Mouse (Mus musculus): ENCODE data around the gene B4galt2.

B4galt2 gene

DNA sequence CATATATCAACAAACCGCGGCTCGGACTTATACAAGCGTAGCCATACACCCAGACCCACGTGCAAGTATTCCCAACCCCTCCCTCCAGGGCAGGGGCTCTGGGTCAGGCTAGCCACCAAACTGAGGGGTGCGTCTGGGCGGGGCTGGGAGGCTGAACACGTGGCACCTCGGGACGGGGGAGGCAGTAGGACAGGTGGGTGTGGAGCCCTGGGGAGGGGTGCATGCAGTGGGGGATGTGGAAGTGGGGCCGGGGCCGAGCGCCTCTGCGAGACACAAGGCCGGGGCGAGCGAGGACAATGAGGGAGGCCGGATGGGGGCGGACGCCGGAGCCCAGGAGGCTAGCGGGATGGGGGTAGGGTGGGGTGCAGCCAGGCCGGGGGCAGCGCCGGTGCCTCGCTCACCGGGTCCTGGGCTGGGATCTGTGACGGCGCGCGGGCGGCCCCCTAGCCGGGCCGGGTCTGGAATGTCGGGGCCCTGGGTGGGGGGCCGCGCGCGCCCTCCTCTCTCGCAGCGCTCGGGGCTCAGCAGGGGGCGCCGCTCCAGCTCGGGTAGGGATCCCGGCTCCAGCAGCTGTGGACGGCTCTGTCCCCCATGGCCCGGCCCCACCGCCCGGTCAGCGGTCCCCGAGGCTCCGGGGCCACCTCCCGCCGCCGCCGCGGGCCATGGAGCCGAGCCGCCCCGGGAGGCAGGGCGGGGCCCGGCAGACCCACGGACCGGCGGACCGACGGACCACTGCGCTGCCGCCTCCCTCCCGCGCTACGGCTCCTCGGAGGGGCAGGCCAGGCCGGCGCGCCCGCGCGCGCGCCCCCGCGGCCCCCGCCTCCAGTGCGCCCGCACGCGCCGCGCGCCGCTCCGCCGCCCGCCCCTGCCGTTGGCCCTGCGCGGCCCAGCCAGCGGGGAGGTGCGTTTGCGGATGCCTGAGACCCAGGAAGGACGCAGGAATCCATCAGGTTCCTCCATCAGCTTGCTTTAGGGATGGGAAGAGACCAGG, at the start of gene B4galt2:
Gene B4galt2 (minus strand): TSS at position 787 of the 991 bp plus-strand sequence.
- DNase-seq (ENCODE audit: low spot score in 2 of 2) = no peak

DNA sequence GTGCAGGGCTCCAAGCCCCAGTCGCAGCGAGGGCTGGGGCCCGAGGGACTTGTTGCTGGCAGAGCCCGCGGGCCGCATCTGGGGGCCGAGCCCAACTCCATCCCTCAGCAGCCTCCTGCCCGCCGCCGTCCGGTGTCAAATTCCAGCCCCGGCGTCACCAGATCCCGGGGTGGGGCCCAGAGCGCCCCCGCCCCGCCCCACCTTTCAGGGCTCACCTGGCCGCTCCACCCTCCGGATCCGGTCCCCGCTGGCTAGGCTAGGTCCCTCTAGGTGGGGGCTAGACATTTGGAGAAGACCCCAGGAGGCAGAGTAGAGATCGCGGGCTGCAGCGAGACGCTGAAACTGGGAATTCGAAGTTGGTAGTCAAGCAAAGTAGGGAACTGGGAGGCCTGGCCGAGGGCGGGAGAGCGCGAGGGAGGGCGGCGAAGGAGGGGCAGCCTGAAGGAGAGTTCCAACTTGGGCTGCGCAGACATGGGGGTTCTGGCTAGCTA, 46.1 kb upstream of the B4galt2 start, which contains the start of gene Artn:
Gene Artn (minus strand): TSS at position 373 of the 491 bp plus-strand sequence.
- no peak for DNase-seq (ENCODE audit: low spot score in 2 of 2)

DNA sequence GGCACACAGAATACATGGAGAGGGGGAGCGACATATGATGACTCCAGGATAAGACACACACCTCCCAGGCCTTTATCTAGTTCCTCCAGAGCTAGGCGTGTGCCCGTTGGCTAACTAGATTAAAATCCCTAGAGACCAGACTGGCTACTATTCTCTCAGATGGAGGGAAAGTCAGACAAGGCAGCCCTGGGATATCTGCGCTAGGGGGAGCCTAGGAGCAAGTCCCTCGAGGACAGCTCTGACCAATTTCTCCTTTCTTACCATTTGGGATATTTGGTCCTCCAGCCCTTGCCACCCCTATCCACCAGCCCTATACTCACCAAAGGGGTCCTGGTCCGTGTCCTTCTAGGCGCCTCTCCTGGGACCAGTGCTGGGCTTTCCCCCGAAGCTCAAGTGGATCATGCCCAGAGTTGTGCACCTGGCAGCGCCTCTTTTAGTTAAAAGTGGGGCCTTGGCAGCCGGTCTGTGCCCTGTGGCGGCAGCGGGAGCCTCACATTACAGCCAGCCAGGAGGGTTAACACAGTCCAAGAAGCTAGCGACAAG, 45.5 kb upstream of the B4galt2 start:
- DNase-seq (ENCODE audit: low spot score in 2 of 2) = peak; percentile 42 to 67

DNA sequence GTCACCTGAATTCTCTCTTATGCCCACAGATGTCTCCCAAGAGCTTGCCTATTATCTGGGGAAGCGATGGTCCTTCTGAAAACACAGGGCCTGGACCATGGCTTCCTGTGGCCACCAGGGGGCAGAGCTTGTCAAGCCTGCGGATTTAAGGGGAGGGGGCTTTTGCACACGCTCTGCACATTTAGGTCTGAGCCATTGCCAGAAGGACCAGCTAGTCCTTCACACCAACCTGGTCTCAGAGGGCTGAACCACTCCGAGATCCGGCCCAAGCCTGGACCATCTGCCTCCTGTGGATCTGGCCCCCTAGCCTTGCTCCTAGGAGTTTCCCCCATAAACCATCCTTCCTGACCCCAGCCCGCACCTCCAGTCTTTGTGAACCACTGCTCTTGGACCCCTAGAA, 44.9 kb upstream of the B4galt2 start:
- no peak for DNase-seq (ENCODE audit: low spot score in 2 of 2)

DNA sequence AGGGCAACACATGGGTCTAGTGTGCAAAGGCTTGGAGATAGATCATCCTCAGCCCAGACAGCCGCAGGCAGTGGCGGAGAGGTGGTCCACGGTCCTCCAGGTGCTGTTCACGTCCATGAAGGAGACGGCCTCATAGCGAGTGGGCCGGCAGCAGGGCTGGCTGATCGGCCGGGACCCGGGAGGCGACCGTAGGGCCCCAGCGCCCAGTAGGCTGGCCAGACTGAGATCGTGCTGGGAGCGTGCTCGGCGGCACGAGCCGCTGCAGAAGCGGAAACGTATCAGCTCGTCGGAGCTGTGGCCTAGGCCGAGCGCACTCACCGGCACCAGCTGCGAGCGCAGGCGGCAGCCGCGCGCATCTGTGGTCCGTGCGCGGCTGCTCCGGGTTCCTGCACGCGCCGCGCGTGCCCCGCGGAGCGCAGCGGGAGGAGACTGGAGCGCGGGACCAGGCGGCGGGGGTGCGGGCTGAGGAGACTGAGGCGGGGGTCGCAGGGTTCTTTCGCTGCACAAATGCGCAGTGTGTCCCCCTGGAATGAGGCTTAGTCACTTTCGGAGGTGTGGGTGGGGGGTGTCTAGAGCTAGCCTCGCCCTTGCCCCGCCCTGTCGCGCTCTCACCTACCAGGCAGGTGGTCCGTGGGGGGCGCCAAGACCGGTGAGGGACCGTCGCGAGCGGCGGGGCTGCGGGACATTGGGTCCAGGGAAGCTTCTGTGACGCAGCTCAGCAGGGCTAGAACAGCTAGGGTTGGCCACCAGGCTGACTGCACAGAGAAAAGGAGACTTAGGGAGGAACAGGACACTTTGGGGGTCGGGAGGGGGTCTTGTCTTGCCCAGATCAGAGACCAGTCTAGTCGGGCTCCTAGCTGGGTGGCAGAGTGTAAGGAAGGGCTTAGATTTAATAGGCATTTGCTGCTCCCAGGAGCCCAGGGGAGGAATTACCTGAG, 43.5 kb upstream of the B4galt2 start:
- no peak for DNase-seq (ENCODE audit: low spot score in 2 of 2)

DNA sequence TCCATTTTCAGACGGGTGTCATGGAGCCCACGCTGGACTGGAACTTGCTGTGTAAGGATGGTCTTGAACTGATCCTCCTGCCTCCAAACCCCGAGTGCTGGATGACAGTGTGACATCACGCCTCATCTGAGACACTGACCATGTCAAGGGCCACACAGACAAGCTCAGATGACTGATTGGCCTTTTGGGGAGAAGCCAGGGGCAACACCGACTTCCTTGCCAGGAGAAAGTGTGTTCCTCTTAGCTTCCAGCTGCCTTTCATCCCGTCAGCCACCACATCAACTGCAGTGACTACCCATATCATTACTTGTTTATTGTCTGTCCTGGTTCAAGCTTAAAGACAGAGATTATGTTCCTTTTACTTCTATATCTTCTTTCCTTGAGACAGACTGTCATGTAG, 41.6 kb upstream of the B4galt2 start:
- no peak for DNase-seq (ENCODE audit: low spot score in 2 of 2)

DNA sequence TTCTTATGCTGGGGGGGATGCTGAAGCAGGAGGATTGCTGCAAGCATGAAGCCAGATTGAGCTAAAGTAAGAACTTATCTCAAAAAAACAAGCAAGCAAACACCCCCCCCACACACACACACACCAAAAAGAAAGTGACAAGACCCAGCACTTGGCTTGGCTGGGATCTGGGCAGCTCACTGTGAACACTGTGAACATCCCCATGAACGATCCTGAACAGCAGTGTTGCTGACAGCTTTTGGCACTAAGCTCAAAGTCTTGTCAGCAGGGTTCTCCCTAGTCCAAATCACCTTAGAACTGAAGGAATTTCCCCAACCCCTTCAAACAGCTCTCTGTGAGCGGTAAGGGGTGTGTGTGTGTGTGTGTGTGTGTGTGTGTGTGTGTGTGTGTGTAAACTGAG, 40.2 kb upstream of the B4galt2 start:
- no peak for DNase-seq (ENCODE audit: low spot score in 2 of 2)

DNA sequence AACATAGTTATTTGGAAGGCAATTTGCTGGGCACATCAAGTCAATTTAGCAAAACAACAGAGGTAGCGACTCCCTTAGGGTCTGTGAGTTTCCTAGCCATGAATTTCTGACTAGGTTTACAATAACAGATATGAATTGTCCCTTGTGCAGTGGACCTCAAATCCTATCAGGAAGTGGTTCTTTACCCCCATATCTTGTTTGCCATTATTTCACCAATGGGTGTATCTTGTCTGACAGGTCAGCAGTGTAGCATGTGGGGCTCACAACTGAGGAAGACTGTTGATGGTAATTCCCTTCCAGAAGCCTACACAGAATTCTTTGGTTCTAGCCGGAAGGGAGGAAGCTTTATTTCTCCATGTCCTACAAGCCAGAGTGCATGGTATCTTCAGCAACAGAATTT, 38.1 kb upstream of the B4galt2 start:
- DNase-seq (ENCODE audit: low spot score in 2 of 2) = no peak

DNA sequence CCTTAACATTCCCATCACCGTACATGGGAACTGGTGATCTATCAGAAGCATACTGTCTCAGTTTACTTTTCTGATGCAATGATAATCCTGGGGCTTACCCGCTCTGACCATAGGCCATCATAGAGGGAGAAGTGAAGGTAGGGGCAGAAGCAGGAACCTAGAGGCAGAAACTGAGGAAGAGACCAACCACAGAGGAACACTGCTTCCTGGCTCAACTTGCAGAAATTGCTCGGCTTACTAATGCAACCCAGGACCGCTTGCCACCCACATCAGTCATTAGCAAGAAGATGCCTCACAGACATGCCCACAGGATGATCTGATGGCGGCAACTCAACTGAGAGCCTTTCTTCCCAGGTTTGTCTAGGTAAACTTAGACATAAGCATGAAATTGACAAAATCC, 35.5 kb upstream of the B4galt2 start:
- DNase-seq (ENCODE audit: low spot score in 2 of 2) = no peak

DNA sequence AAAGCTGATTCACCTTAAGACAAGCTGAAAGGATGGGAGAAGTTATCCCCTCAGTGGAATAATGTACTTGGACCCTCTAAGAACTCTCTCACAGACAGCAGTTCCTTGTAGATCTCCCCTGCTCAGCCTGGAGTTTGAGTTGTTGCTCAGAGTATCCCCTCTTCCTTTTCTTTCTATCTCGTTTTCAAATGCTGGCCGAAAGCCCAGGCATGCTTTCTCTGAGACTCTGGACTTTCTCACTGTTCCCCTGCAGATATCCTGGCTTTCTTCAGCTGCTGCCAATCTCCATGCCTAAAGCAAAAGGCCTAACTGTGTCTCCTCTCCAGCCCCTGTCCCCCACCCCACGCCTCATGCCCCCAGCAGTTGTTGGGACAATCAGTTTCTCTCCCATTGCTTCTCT, 35.0 kb upstream of the B4galt2 start:
- no peak for DNase-seq (ENCODE audit: low spot score in 2 of 2)

DNA sequence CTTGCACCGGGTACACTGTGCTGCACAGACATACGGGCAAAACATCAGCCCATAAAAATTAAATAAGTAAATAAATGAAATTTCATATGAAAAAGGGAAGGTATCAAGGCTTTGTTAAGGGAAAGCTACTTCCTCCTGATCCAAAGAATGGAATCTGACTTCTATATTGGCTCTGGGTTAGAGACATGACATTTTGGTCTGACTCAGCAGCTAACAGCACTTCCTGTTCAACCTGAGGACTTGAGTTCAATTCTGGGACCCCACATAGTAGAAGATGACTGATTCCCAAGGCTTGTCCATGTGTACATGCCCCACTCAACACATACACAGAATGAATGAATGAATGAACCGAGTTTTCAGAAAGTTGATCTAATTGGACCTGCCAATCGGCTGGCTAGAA, 34.6 kb upstream of the B4galt2 start:
- DNase-seq (ENCODE audit: low spot score in 2 of 2) = no peak

DNA sequence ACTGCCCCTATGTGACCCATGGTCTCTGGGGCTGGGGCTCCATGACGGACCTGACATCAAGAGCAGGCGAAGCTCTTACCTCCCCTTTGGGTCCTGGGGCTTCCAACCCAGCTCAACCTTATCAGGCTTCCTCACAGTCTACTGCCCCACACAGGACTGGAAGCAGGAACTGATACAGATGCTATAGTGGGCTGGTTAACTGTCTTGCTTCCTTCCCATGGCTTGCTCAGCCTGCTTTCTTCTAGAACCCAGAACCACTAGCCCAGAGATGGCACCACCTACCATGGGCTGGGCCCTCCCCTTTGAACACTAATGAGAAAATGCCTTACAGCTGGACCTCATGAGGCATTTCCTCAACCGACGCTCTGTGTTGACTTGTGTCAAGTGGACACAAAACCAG, 34.1 kb upstream of the B4galt2 start:
- DNase-seq (ENCODE audit: low spot score in 2 of 2) = no peak

DNA sequence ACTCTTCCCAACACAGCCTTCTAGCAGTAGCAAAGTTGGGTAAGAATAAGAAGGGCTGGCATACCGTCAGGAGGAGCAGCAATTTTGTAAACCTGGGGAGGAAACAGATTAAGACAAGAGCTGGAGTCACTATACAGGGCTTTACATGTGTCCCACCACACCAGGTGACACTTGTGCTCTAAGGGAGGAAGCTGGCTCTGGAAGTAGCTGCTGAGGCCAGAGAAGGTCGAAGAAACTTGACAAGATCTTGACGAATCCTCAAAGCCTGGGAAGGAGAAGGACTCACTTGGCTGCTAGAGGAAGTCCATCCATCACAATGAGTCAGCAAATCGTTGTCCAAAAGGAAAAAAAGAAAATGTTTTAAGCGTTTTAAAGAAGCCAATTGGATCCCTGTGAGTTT, 33.1 kb upstream of the B4galt2 start:
- DNase-seq (ENCODE audit: low spot score in 2 of 2) = no peak

DNA sequence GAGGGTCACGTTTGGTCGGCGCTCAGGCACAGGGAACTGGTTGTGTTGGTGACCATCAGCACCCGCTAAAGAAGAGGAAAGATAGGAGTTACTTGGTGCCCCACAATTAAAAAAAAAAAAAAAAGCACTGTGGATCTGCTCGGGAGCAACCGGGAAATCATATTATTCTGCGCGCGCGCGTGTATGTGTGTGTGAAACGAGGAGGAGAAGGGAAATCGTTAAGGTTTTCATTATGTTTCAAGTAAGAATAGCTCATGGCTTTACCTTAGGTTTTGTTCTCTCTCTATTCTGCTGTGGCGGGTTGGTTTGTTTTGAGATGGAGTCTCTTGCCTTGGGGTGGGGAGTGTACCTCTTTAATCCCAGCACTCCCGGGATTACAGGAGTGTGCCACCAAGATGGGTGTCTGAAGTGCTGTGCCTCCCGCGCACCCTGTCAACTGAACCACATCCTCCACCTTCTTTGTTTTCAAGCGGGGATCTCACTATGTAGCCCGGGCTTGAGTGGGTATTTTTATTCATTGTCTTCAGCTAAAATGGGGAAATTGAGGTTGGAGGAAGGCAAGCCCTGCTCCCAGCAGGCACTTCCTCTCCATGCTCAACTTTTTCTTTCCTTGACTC, 32.3 kb upstream of the B4galt2 start:
- DNase-seq (ENCODE audit: low spot score in 2 of 2) = no peak

DNA sequence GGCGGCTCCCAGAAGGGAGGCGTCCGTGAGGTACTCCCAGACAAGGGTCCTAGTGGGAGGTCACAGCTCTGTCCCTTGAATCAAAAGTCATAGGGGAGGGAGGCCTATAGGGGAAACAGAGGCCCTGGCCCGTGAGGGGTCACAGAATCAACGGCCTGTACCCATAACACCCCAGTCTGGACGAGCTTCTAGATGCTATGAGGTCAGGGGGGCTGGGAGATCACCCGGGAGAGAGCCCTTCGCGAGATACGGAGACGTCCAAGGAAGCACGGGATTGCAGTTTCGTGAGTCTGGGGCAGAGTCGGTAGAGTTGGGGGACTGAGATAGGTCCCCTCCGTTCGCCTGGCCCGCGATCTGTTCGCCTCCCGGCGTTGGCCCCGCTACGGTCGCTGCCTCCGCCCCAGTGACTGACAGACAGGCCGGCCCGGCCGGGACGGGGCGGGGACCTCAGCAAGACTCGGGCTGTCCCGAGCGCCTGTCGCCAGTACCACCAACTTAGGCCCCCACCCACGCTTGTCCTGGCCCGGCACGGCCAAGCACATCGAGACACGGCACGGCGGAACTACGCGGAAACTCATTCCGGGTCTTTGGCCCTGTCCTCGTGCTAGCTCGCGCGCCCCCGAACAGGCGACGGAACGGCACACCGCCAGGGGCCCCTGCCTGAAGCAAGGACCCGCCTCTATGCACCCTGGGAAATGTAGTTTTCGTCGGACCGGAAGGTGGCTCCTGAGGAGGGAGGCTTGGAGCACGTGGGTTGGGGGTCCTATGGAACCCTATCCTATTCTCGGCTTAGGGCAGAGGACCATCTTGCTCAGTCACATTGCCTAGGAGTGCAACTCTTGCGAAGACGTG, 31.5 kb upstream of the B4galt2 start, which contains the start of gene Ipo13:
Gene Ipo13 (minus strand): TSS at position 409 of the 852 bp plus-strand sequence.
- peak; percentile 90 to 91 for DNase-seq (ENCODE audit: low spot score in 2 of 2)

DNA sequence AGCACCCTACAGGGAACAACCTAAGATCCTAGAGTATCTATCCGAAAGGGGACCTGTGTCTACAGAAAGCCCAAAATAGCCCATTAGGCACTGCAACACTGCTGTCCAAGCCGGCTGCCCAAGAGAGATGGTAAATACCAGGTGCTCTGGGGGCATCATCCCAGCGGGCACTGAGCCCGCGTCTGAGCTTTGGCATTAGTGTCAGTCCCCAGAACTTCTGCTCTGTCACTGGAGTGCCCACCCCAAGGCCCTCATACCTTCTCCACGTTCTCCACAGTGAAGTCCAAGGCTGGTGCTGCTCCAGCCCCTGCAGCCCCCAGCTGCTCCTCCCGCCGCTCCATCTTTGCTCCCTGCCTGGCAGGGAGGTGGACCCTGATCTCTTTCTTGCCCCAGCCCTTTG, 30.7 kb upstream of the B4galt2 start:
- no peak for DNase-seq (ENCODE audit: low spot score in 2 of 2)

DNA sequence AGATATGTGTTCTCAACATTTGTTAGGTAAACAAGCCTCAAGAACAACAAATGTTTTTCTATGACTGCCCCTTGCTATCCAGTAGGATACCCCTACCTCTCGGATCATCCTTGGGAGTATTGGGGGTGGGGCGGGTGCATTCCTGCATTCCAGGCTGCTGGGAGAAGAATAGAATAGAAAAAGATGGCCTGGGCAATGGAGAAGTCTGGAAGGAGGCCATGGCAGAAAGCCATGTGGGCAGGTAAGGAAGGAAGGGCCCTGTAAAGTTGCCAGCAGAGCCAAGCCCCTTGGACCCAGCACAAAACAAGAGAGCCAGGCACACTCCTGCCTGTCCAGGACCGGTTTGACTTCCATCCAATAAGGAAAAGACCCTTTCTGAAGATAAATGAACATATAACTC, 30.1 kb upstream of the B4galt2 start:
- DNase-seq (ENCODE audit: low spot score in 2 of 2) = no peak

DNA sequence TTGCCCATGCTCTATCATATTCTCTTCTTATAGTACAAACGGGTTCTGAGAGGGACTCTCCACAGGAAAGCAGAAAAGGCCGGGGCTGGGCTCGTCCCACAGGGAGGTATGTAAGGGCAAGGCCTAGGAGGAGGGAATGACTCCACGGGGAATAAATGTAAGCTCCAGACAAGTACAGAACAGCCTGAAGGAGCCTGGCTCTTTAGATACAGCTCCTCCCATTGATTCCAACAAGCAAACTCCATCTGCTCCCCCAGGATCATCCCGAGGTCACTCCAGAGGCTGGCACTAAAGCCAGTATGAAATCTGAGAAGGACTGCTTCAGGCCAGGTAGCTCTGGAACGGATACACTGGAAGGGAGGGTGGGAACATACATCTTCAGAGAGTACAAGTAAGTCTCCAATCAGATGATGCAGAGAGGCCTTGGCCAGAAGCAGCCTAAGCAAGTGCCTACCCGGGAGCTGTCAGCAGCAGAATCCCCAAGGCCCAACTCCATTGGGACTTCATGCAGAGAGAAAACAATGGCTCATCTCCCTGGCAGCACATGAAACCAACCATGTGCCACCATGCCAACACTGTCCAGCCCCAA, 29.5 kb upstream of the B4galt2 start:
- no peak for DNase-seq (ENCODE audit: low spot score in 2 of 2)

DNA sequence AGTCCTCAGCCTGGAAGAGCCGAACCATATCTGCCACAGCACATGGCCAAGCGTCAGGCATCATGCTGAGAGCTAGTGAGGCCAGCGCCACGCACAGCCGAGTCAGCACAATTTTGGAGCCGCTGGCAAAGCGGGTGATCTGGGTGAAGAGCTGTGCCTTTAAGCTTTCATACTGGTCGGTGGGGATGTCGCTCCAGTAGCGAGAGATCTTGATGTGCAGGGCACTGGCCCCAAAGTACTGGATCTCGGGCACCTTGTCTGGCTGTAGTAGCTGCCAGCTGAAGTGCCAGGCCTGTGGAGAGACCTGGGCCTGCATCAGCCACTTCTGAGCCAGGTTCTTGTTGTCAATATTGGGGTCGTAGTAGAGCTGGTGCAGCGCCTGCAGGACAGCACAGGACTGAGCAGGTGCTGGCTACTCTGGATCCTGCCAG, 28.9 kb upstream of the B4galt2 start:
- DNase-seq (ENCODE audit: low spot score in 2 of 2) = no peak

Data from spleen, postnatal 36 days (tissue).